Mouse (Mus musculus): ENCODE data around the gene Gprc6a. TPM values are rescaled to one million over a fixed set of nuclear protein-coding genes. Genes with fewer than 3 reads are reported as not detected.
A peak's percentile ranks its signal among the peaks of the same experiment; 100 is the strongest.

Gene Gprc6a
- polyA plus RNA-seq (2016; fragmentation: Nextera tagmentation; extraction: Ambion mirVana): 0.10 TPM in 1 of 2 replicates, not detected in the other

DNA sequence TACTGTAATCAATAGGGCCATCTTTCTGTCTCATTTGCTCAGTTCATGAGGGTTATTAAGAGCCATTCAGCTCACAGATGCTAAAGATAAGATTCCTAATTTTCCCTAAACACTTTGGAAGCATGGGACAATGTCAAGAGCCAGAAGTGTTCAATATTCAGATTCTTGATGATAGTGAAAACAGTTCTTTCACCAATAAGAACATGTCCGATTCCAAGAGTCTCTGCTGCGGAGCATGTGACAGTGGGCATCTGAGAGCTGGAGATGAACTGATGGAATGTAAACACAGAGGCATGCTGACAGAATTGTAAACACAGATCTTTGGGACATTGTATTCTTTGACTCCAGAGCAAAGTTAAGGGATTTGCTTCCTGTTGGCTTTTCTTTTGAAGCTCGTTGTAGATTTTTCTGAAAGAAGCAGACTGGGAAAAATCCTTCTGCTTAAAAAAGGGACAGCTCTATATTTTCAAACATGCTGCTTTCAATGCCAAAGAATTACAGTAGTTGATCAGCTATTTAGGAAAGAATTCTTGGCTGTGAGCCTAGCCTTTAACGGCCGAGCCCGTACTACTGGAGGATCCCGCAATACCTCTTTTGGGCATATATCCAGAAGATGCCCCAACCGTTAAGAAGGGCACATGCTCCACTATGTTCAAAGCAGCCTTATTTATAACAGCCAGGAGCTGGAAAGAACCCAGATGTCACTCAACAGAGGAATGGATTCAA, at the start of gene Gprc6a:
TSS of gene Gprc6a (minus strand) at position 51 of the 726 bp plus-strand sequence.
- Histone ChIP-seq H3K27me3 (replicated peaks) (no peaks in the 10 kb centered on the region), H3K36me3 (no peaks in the 10 kb centered on the region), H3K4me1 (no peaks in the 10 kb centered on the region), H3K4me2 (no peak within 1 kb of the TSS), H3K9me3 (replicated peaks) (no peaks in the 10 kb centered on the region), H3K4me3 (no peak within 1 kb of the TSS), H3K27ac (no peak within 1 kb of the TSS), H3K9ac (no peak within 1 kb of the TSS)
- ATAC-seq: no peak
- 74% methylated on average over 8 of the region's 8 CpGs for WGBS (ENCODE audit: insufficient replicate concordance)

DNA sequence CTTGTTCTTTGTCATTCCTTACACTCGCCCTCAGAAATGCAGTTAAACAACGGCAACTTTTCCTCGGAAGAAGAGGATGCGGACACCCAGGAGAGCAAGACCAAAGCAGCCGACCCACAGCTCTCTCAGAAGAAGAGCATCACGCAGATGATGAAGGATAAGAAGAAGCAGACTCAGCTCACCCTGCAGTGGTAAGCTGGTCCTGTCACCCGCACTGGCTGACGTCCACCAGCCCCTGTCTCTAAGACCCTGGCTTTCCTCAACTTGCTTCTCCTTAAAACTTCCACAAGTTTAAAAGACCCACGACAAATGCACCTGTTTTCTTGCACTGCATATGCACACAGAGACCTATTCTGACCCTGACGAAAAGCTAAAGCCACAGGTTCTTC, 47.0 kb upstream of the Gprc6a start:
- no peak for ATAC-seq
- peak overlapping the region; percentile 61 for H3K4me2 ChIP-seq
- H3K27me3 ChIP-seq (replicated peaks): peaks cover 29% of the 10 kb centered on the region
- H3K4me3 ChIP-seq: no peak overlapping the region
- no peaks in the 10 kb centered on the region for H3K36me3 ChIP-seq
- H3K9ac ChIP-seq: no peak overlapping the region
- H3K9me3 ChIP-seq (replicated peaks): no peaks in the 10 kb centered on the region
- 9% methylated on average over 10 of the region's 10 CpGs for WGBS (ENCODE audit: insufficient replicate concordance)
- no peaks in the 10 kb centered on the region for H3K4me1 ChIP-seq
- no peak overlapping the region for H3K27ac ChIP-seq

DNA sequence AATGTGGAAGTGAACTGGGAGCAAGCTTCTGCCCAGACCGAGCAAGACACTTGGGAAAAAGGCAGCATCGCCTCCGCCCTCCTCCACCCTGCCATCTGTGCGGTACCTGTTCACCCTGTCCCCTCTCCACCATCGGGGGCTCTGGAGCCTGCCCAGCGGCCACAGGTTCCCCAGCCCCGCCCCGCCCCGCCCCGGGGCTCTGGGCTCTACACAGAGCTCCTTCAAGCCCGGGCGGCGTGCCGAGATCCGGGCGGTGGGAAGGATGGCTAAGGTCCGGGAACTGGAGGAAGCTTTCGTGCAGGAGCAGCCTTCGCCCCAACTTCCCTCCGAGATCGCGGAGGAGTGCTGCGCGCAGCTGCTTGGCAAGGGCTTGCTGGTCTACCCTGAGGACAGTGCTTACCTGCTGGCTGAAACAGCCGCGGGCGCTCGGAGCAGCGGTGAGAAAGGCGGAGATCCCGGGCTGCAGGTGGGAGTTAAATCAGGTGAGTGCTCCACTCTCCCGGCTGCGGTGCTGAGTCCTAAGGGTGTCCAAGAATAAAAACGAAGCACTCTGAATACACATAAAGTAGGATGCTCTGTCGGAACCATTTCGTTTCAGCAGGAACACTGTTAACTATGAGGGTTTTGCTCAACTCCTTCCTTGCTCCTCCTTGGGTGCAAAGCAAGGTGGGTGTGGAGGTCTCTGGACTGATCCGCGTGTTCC, 46.4 kb upstream of the Gprc6a start, which contains the start of gene Rfx6:
TSS of gene Rfx6 (plus strand) at position 209 of the 703 bp plus-strand sequence.
- H3K9ac ChIP-seq: no peak within 1 kb of the TSS
- H3K4me1 ChIP-seq: no peaks in the 10 kb centered on the region
- H3K4me2 ChIP-seq: peak within 1 kb of the TSS; percentile 61
- ATAC-seq: no peak
- peaks cover 29% of the 10 kb centered on the region for H3K27me3 ChIP-seq (replicated peaks)
- peak within 1 kb of the TSS; percentile 36 for H3K4me3 ChIP-seq
- H3K9me3 ChIP-seq (replicated peaks): no peaks in the 10 kb centered on the region
- no peaks in the 10 kb centered on the region for H3K36me3 ChIP-seq
- no peak within 1 kb of the TSS for H3K27ac ChIP-seq
- WGBS (ENCODE audit: insufficient replicate concordance): 3% methylated on average over 38 of the region's 38 CpGs

DNA sequence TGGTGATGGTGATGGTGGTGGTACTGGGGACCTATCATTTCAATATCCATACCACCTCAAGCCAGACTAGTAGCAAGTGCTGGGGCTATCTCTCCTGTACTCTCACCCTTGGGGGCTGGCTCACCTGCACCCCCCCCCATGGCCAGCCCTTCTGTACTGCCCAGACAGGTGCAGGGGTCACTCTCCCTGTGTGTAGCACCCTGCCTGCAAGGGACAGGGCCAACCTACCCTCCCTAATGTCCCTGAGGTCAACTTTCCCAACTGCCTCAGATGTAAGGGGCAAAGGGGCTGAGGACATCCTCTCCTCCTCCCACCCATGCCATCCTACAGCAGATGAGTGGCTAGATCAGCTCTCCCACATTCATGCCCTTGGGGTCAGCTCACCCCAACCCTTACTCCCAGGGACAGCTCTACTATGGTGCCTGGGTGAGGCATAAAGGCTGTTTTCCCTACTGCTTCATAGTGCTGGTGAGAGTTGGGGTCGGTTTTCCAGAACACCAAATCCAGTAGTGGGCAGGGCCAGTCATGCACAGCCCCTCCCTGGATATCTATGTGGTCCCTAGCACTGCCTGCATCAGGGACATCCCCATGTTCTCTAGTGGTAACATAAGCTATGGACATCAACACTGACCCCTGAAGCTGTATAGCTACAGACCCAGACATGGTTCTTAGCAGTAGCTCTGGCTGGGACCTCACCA, 41.0 kb upstream of the Gprc6a start:
- Histone ChIP-seq H3K36me3 (no peaks in the 10 kb centered on the region), H3K27ac (no peak overlapping the region), H3K9me3 (replicated peaks) (no peaks in the 10 kb centered on the region), H3K4me2 (no peak overlapping the region), H3K4me1 (no peaks in the 10 kb centered on the region), H3K27me3 (replicated peaks) (peaks cover 16% of the 10 kb centered on the region), H3K9ac (no peak overlapping the region), H3K4me3 (no peak overlapping the region)
- ATAC-seq: 0 out of 2 replicates have a peak, but pooled peaks have one; percentile 21
- 20% methylated on average over 1 of the region's 1 CpGs for WGBS (ENCODE audit: insufficient replicate concordance)

- no peak for ATAC-seq
- 51% methylated on average over 4 of the region's 4 CpGs for WGBS (ENCODE audit: insufficient replicate concordance)
- H3K9me3 ChIP-seq (replicated peaks): no peaks in the 10 kb centered on the region
These were observed 40.3 kb upstream of the Gprc6a start for GRCm38 (mm10) chr10:51671583-51671982.

GRCm38 (mm10) chr10:51669334-51669733, 38.1 kb upstream of the Gprc6a start:
- Histone ChIP-seq H3K36me3 (no peaks in the 10 kb centered on the region), H3K27me3 (replicated peaks) (no peaks in the 10 kb centered on the region), H3K4me3 (no peak overlapping the region), H3K4me1 (no peaks in the 10 kb centered on the region), H3K4me2 (no peak overlapping the region), H3K9me3 (replicated peaks) (no peaks in the 10 kb centered on the region), H3K9ac (no peak overlapping the region), H3K27ac (no peak overlapping the region)
- no peak for ATAC-seq

More at GRCm38 (mm10) chr10:51671583-51671982, 40.3 kb upstream of the Gprc6a start:
- H3K4me2 ChIP-seq: no peak overlapping the region
- H3K27me3 ChIP-seq (replicated peaks): peaks cover 9% of the 10 kb centered on the region
- H3K36me3 ChIP-seq: no peaks in the 10 kb centered on the region
- H3K9ac ChIP-seq: no peak overlapping the region
- H3K4me3 ChIP-seq: no peak overlapping the region
- no peaks in the 10 kb centered on the region for H3K4me1 ChIP-seq
- no peak overlapping the region for H3K27ac ChIP-seq

- no peak overlapping the region for H3K27ac ChIP-seq
These were observed 26.1 kb upstream of the Gprc6a start for GRCm38 (mm10) chr10:51657324-51657723.

DNA sequence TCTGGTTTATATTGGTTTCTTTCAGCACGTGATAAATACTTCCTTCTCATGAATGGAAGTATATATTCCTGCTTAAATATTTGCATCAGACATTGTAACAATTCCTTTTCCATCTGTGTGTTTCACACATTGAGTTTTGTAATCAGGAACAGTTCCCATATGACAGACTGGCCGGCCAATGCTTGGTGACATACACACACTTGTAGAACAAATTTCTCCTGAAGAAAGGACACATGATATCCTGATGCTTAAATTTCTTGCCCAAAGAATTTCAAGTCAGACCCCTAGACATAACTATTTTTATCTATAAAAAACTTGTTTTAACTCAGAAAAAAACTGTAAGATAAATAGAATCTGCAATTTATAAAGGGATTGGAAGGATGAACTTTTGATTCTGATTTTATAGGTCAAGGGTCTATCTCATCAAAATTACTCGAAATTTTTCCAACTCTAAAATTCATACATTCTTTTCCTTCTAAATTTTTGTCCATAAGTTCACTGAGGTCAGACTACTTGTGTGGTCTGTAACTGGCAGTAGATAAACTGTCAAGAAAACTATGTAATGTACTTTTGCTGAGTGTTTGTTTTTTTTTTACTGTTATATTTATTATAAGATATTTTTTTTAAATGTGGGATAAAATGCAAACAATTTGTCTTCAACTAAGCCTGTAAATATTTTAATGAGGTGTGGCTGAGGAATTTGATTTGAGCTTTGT, 18.4 kb upstream of the Gprc6a start:
- WGBS (ENCODE audit: insufficient replicate concordance): 43% methylated on average over 3 of the region's 3 CpGs

More at GRCm38 (mm10) chr10:51657324-51657723, 26.1 kb upstream of the Gprc6a start:
- H3K4me2 ChIP-seq: no peak overlapping the region
- whole genome bisulfite sequencing (ENCODE audit: insufficient replicate concordance): 35% methylated on average over 1 of the region's 1 CpGs
- H3K9ac ChIP-seq: no peak overlapping the region
- no peak overlapping the region for H3K4me3 ChIP-seq
- no peaks in the 10 kb centered on the region for H3K4me1 ChIP-seq
- ATAC-seq: no peak
- H3K27me3 ChIP-seq (replicated peaks): no peaks in the 10 kb centered on the region
- no peaks in the 10 kb centered on the region for H3K36me3 ChIP-seq
- no peaks in the 10 kb centered on the region for H3K9me3 ChIP-seq (replicated peaks)

GRCm38 (mm10) chr10:51621193-51621592, 10.1 kb downstream of the Gprc6a start:
- Histone ChIP-seq H3K4me3 (no peak overlapping the region), H3K27me3 (replicated peaks) (no peaks in the 10 kb centered on the region), H3K36me3 (no peaks in the 10 kb centered on the region), H3K4me1 (no peaks in the 10 kb centered on the region), H3K9ac (no peak overlapping the region), H3K4me2 (no peak overlapping the region), H3K27ac (no peak overlapping the region), H3K9me3 (replicated peaks) (no peaks in the 10 kb centered on the region)
- WGBS (ENCODE audit: insufficient replicate concordance): 72% methylated on average over 3 of the region's 3 CpGs
- no peak for ATAC-seq

More for the DNA sequence above, 18.4 kb upstream of the Gprc6a start:
- Histone ChIP-seq H3K4me3 (no peak overlapping the region), H3K27ac (no peak overlapping the region), H3K27me3 (replicated peaks) (no peaks in the 10 kb centered on the region), H3K36me3 (no peaks in the 10 kb centered on the region), H3K4me1 (no peaks in the 10 kb centered on the region), H3K9ac (no peak overlapping the region), H3K4me2 (no peak overlapping the region), H3K9me3 (replicated peaks) (no peaks in the 10 kb centered on the region)
- ATAC-seq: no peak

DNA sequence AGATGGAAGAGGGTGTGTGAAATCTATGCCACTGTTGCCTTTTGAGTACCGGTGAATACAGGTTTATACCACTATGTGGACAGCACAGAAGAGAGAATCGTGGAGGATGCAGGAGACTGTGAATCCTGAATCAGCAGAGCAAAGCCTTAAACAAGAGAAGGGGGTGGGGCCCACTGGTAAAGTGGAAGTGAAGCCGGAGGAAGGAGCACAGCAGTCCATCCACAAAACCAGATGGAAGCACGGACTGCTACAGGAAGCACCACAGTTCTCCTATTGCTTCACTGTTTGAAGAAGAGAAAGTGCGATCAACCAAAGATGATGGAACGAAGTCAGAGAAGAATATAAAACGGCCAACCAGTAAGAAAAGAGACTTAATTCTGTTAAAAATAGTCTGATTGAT, 11.1 kb downstream of the Gprc6a start:
- no peak overlapping the region for H3K9ac ChIP-seq
- no peaks in the 10 kb centered on the region for H3K27me3 ChIP-seq (replicated peaks)
- ATAC-seq: no peak
- no peak overlapping the region for H3K27ac ChIP-seq
- H3K4me3 ChIP-seq: no peak overlapping the region
- H3K4me2 ChIP-seq: no peak overlapping the region
- 58% methylated on average over 7 of the region's 7 CpGs for WGBS (ENCODE audit: insufficient replicate concordance)
- no peaks in the 10 kb centered on the region for H3K9me3 ChIP-seq (replicated peaks)
- H3K36me3 ChIP-seq: no peaks in the 10 kb centered on the region
- no peaks in the 10 kb centered on the region for H3K4me1 ChIP-seq

DNA sequence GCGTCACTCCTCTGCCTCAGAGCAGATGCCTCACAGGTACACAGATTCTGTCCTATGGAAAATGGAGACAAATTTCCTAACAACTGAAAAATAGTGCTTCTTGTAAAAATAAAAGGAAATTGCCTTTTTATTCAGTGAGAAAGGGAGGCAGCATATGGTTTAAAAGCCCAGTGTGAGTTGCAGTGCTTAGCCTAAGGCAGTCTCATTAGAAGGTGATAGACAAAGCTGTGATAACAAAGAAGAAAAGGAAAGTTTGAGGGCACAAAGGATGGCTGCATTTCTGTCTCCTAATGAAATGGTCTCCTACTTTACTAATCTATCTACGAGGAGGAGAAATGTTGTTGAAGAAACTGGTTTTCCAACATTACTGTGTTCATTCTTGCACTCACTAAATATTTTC, 12.7 kb downstream of the Gprc6a start:
- Histone ChIP-seq H3K27me3 (replicated peaks) (no peaks in the 10 kb centered on the region), H3K4me2 (no peak overlapping the region), H3K4me1 (no peaks in the 10 kb centered on the region), H3K9ac (no peak overlapping the region), H3K36me3 (no peaks in the 10 kb centered on the region), H3K27ac (no peak overlapping the region), H3K9me3 (replicated peaks) (no peaks in the 10 kb centered on the region), H3K4me3 (no peak overlapping the region)
- no peak for ATAC-seq
- WGBS (ENCODE audit: insufficient replicate concordance): 65% methylated on average over 2 of the region's 2 CpGs
